In the genomic region with DNA sequence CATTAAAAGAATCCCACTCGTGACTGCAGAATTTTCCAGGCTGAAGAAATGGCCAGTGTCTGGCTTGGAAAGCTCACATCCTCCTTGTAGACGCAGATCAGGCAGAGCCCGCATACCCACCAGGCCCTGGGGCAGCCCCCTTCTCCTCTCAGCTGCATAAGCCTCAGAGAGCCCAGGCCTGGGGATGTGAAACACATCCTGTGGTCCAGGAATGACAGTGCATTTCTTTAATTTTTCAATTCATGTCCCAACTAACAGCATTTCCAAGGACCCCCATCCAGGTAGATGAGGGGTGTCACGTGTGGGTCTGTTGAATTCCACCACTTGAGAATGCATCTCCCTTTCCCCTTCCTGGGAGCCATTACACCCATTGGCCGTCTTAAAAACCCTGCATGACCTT, we compare ENCODE assay signal across 24 mouse cellular contexts.
"Had no signal": no experiment of that assay in that cellular context is flagged by ENCODE, and none has a peak within 500 bp of the region (broad histone marks: within the 10 kb centered on the region; RNA-seq: fewer than 3 reads in every experiment).

No protein-coding gene starts in this region.

- H3K36me3 ChIP-seq: limb, embryonic 12.5 days; limb, embryonic 13.5 days; limb, embryonic 15.5 days; liver, embryonic 12.5 days; liver, embryonic 13.5 days; liver, embryonic 15.5 days; lung, embryonic 15.5 days; midbrain, embryonic 10.5 days; midbrain, embryonic 12.5 days; midbrain, embryonic 13.5 days; midbrain, embryonic 15.5 days; neural tube, embryonic 12.5 days; neural tube, embryonic 13.5 days had no signal

- H3K9me3 ChIP-seq: limb, embryonic 12.5 days; limb, embryonic 13.5 days; limb, embryonic 15.5 days; liver, embryonic 12.5 days; liver, embryonic 13.5 days; liver, embryonic 15.5 days; lung, embryonic 15.5 days; megakaryocyte, embryonic 14.5 days; midbrain, embryonic 10.5 days; midbrain, embryonic 12.5 days; midbrain, embryonic 13.5 days; midbrain, embryonic 15.5 days; neural tube, embryonic 12.5 days; neural tube, embryonic 13.5 days had no signal

- ATAC-seq: liver, embryonic 12.5 days; liver, postnatal 0 days; lung, postnatal 0 days; midbrain, embryonic 13.5 days; midbrain, embryonic 15.5 days; midbrain, embryonic 16.5 days had no signal

- DNase-seq: liver, embryonic 13.5 days; midbrain, embryonic 14.5 days had no signal

- H3K4me1 ChIP-seq: liver, embryonic 12.5 days; liver, embryonic 13.5 days; liver, embryonic 15.5 days had no signal

- H3K27ac ChIP-seq: limb, embryonic 12.5 days; limb, embryonic 13.5 days; limb, embryonic 15.5 days; liver, embryonic 12.5 days; liver, embryonic 13.5 days; liver, embryonic 14.5 days; liver, embryonic 15.5 days; lung, embryonic 15.5 days; macrophage; midbrain, embryonic 10.5 days; midbrain, embryonic 12.5 days; midbrain, embryonic 13.5 days; midbrain, embryonic 15.5 days; neural tube, embryonic 12.5 days; neural tube, embryonic 13.5 days had no signal

- H3K4me3 ChIP-seq: limb, embryonic 12.5 days; limb, embryonic 13.5 days; limb, embryonic 15.5 days; liver, embryonic 12.5 days; liver, embryonic 13.5 days; liver, embryonic 15.5 days; lung, embryonic 15.5 days; megakaryocyte, embryonic 14.5 days; midbrain, embryonic 10.5 days; midbrain, embryonic 12.5 days; midbrain, embryonic 13.5 days; midbrain, embryonic 15.5 days; myocyte; neural tube, embryonic 12.5 days; neural tube, embryonic 13.5 days had no signal

- H3K4me2 ChIP-seq: limb, embryonic 12.5 days; limb, embryonic 13.5 days; limb, embryonic 15.5 days; liver, embryonic 11.5 days; liver, embryonic 12.5 days; liver, embryonic 13.5 days; liver, embryonic 15.5 days; lung, embryonic 14.5 days; lung, embryonic 15.5 days; midbrain, embryonic 11.5 days; midbrain, embryonic 12.5 days; midbrain, embryonic 13.5 days; midbrain, embryonic 15.5 days; neural tube, embryonic 12.5 days; neural tube, embryonic 13.5 days had no signal

- H3K9ac ChIP-seq: limb, embryonic 12.5 days; limb, embryonic 13.5 days; limb, embryonic 15.5 days; liver, embryonic 12.5 days; liver, embryonic 13.5 days; liver, embryonic 14.5 days; liver, embryonic 15.5 days; liver, postnatal 0 days; lung, embryonic 14.5 days; lung, embryonic 15.5 days; midbrain, embryonic 12.5 days; midbrain, embryonic 13.5 days; midbrain, embryonic 15.5 days; neural tube, embryonic 12.5 days; neural tube, embryonic 13.5 days had no signal
